Mouse (Mus musculus) kidney, adult 11 months (tissue): ENCODE data around the gene Zmynd12.

Experiments used
- DNase-seq: peaks from one replicate; pipeline ENCODE4 v3.0.0; 2022

Gene Zmynd12

GRCm38 (mm10) chr4:119422294-119422964 lies at the start of gene Zmynd12, which contains the start of gene Ppcs:
Gene Zmynd12 (plus strand): TSS chr4:119422814.
Gene Ppcs (minus strand): TSS chr4:119422420.
- DNase-seq = peak; percentile 94

- no peak for DNase-seq
Measured at GRCm38 (mm10) chr4:119381471-119382190, 41.0 kb upstream of the Zmynd12 start.

GRCm38 (mm10) chr4:119389184-119389583 lies 33.4 kb upstream of the Zmynd12 start:
- DNase-seq = peak; percentile 77

- DNase-seq = no peak
Measured at GRCm38 (mm10) chr4:119390369-119390768, 32.2 kb upstream of the Zmynd12 start.

GRCm38 (mm10) chr4:119398751-119399150 lies 23.9 kb upstream of the Zmynd12 start:
- no peak for DNase-seq

- DNase-seq = no peak
Measured at GRCm38 (mm10) chr4:119400896-119401295, 21.7 kb upstream of the Zmynd12 start.

- DNase-seq = no peak
Measured at GRCm38 (mm10) chr4:119403431-119403830, 19.2 kb upstream of the Zmynd12 start.

- no peak for DNase-seq
Measured at GRCm38 (mm10) chr4:119411877-119412650, 10.6 kb upstream of the Zmynd12 start.

- DNase-seq = no peak
Measured at GRCm38 (mm10) chr4:119412791-119413190, 9.8 kb upstream of the Zmynd12 start.

- DNase-seq = peak; percentile 95
Measured at GRCm38 (mm10) chr4:119415072-119415753, 7.4 kb upstream of the Zmynd12 start, which contains the start of gene Ccdc30. Gene Ccdc30 (minus strand): TSS chr4:119415521.

- no peak for DNase-seq
Measured at GRCm38 (mm10) chr4:119417270-119417669, 5.3 kb upstream of the Zmynd12 start.

GRCm38 (mm10) chr4:119417894-119418293 lies 4.7 kb upstream of the Zmynd12 start:
- DNase-seq = no peak

- DNase-seq = peak; percentile 27
Measured at GRCm38 (mm10) chr4:119421191-119421590, 1.4 kb upstream of the Zmynd12 start.

- no peak for DNase-seq
Measured at GRCm38 (mm10) chr4:119421921-119422293, 707 bp upstream of the Zmynd12 start.

- DNase-seq = no peak
Measured at GRCm38 (mm10) chr4:119425077-119425476, 2.5 kb downstream of the Zmynd12 start.

- no peak for DNase-seq
Measured at GRCm38 (mm10) chr4:119425601-119426000, 3.0 kb downstream of the Zmynd12 start.

- DNase-seq = peak; percentile 42
Measured at GRCm38 (mm10) chr4:119427680-119428079, 5.1 kb downstream of the Zmynd12 start.

GRCm38 (mm10) chr4:119430678-119431077 lies 8.1 kb downstream of the Zmynd12 start:
- DNase-seq = peak; percentile 58

- DNase-seq = peak; percentile 51
Measured at GRCm38 (mm10) chr4:119437936-119438335, 15.3 kb downstream of the Zmynd12 start.

GRCm38 (mm10) chr4:119441836-119442235 lies 19.2 kb downstream of the Zmynd12 start:
- no peak for DNase-seq

- no peak for DNase-seq
Measured at GRCm38 (mm10) chr4:119442539-119442938, 19.9 kb downstream of the Zmynd12 start.

GRCm38 (mm10) chr4:119447261-119447660 lies 24.6 kb downstream of the Zmynd12 start:
- peak; percentile 43 for DNase-seq

- DNase-seq = no peak
Measured at GRCm38 (mm10) chr4:119447786-119448185, 25.2 kb downstream of the Zmynd12 start.
